Mouse (Mus musculus) lung, adult 18-20 months (tissue): Measurements from ENCODE around the gene Kri1.
A peak's percentile ranks its signal among the peaks of the same experiment; 100 is the strongest.
"Not testable (repeated sequence)": the region's sequence is repeated elsewhere in the genome, so short reads cannot be mapped to it uniquely, and the experiment has no call there.

Experiments
- DNase-seq, 2 experiments: peaks; one replicate each; pipeline ENCODE4 v3.0.0; 2022; ENCODE audit warnings: mixed read lengths in 2 of 2

Gene Kri1

GRCm38 (mm10) chr9:21241343-21241742, 46.4 kb downstream of the Kri1 start:
- DNase-seq: peak; percentile 80 to 86

- DNase-seq: no peak
These were observed 48.3 kb downstream of the Kri1 start for GRCm38 (mm10) chr9:21239465-21239848.

- DNase-seq: peak; percentile 81 to 84
These were observed 48.9 kb downstream of the Kri1 start, which contains the start of gene Keap1 for GRCm38 (mm10) chr9:21238733-21239464. Keap1 (minus strand) TSS chr9:21239361.

DNA sequence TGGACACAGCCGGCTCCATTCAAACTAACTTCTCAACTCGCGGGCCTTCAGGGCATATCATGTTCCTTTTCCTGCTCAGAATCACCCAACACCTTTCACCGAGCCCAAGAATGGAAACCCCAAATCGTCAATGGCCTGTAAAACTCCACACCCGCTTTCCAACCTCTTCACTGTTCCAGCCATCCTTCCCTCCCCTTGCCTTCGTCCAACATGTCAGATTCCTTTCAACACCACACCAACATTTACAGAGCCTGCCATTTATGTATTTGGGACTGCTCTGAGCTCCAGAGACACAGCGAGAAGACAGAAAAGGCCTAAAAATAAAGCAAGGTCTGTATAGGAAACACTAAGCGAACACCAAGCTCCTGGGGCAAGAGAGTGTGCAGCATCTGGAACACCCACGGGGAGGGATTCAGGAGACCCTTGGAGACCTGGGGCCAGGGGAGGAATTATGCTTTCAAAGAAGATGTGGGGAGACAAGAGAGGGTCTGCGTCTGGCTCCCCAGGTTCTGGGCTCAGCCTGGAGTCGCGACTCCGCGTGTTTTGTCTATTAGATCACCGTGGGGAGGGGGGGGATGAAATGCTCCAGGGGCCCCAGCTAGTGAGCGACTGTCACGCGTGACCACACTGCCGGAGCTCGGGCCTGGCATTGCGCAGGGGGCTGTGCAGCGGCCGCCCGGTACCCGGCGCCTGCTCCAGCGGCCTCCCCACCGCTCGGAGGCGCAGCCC, 49.6 kb downstream of the Kri1 start:
- DNase-seq: no peak

DNA sequence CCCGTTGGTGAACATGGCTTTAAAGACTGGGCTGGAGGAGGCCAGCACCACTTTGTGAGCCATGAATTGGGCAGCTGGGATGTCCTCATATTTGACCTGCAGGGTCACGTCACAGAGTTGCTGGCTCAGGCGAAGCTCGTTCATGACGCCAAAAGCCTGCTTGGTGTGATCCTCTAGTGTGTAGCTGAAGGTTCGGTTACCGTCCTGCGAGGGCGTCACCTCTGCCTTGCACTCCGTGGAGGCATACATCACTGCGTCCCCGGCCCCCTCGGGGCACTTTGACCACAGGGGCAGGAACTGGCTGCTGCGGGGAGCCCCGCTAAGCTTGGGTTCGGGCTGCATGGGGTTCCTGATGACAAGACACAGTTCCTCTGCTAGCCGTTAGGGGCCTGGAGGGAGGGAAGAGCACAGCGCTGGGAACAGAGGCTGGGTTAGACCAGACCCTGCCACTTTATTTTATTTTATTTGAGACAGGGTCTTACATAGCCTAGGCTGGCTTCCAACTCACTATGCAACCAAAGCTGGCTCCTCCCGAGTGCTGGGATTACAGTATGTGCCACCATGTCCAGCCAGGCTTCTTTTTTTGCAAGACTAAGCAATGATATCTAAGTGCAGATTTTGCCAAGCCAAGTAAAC, 50.3 kb downstream of the Kri1 start:
- no peak for DNase-seq

DNA sequence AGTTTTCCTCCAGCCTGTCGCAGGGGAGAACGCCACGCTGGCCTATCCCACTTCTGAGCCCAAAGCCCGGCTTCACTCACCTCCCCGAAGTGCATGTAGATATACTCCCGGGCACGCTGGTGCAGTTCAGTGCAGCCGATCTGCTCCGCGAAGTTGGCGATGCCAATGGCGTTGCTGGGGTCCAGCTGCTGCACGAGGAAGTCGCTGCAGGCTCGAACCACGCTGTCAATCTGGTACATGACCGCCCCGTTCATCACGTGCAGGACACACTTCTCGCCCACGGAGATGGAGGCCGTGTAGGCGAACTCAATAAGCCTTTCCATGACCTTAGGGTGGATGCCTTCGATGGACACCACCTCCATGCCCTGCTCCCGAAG, 50.8 kb downstream of the Kri1 start:
- no peak for DNase-seq

GRCm38 (mm10) chr9:21235341-21235740, 52.4 kb downstream of the Kri1 start:
- peak in 1 of 2 experiments; percentile 24 for DNase-seq

DNA sequence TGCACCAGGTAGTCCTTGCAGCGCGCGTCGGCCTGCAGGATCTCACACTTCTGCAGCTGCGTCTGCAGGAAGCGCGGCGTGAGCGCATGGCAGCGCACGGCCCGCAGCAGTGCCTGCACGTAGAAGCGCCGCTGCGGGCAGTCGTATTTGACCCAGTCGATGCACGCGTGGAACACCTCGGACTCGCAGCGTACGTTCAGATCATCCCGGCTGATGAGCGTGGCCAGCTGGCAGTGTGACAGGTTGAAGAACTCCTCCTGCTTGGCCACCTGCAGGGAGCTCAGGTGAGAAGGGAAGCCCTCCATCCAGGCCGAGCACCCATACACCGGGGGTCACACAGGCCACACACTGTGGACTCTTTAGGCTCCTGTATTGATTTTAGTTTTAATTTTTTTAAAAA, 54.0 kb downstream of the Kri1 start:
- no peak for DNase-seq

DNA sequence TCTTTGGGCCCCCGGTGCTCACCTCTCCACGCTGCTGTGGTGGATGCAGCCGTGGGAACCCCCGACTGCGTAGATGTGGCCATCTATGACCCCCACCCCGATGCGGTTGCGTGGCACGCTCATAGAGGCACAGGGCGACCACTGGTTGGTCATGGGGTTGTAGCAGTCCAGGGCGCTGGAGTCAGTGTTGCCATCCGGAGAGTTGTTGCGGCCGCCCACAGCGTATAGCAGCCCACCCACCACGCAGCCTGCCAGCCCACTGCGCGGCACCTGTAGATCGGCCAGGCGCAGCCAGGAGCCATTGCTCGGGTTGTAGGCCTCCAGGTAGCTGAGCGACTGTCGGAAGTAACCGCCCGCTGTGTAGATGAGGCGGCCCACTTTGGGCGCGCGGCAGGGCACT, 54.4 kb downstream of the Kri1 start:
- DNase-seq: no peak

DNA sequence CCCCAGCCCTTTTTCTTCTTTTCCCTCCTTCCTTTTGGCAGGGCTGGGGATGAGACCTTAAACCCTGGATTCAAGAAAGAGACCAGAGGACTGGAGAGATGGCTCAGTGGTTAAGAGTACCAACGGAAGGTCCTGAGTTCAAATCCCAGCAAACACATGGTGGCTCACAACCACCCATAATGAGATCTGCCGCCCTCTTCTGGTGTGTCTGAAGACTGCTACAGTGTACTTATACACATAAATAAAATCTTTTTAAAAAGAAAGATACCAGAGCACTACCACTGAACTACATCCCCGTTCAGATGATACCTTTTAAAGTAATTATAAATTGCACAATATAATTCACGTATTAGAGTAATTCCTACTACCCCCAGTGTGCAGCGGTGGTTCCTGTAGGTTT, 54.9 kb downstream of the Kri1 start:
- DNase-seq: no peak

DNA sequence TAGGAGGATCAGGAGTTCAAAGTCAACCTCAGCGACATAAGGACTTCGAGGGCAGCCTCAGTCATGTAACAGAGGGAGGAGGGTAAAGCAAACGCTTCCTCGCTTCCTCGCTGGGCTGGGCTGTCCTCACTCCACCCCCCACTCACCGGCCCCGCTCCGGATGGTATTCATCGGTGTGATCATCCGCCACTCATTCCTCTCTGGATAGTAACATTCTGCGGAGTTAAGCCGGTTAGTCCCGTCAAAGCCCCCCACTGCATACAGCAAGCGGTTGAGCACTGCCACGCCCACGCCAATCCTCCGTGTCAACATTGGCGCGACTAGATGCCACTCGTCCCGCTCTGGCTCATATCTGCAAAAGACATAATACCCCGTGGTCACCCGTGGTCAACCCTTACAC, 56.2 kb downstream of the Kri1 start:
- DNase-seq: no peak

DNA sequence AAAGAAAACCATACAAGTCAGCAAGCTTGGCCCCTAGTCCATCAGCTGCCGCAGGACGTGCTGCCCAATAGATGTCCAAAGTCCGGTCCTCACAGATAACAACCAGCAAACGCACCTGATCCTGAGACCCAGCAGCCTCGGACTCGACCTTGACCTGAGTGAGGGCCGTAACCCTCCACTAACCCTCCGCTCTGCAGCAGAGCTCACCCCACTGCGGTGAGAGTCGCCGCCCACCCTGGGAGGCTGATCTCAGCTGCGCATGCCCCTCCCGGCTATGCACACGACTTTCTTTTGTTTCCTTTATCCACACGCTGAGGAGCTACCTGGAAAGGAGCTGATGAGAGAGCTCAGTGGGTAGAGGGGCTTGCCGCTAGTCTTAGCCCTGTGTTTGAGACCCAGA, 60.4 kb downstream of the Kri1 start:
- no peak for DNase-seq

GRCm38 (mm10) chr9:21225415-21225758, 62.4 kb downstream of the Kri1 start:
- no peak for DNase-seq

DNA sequence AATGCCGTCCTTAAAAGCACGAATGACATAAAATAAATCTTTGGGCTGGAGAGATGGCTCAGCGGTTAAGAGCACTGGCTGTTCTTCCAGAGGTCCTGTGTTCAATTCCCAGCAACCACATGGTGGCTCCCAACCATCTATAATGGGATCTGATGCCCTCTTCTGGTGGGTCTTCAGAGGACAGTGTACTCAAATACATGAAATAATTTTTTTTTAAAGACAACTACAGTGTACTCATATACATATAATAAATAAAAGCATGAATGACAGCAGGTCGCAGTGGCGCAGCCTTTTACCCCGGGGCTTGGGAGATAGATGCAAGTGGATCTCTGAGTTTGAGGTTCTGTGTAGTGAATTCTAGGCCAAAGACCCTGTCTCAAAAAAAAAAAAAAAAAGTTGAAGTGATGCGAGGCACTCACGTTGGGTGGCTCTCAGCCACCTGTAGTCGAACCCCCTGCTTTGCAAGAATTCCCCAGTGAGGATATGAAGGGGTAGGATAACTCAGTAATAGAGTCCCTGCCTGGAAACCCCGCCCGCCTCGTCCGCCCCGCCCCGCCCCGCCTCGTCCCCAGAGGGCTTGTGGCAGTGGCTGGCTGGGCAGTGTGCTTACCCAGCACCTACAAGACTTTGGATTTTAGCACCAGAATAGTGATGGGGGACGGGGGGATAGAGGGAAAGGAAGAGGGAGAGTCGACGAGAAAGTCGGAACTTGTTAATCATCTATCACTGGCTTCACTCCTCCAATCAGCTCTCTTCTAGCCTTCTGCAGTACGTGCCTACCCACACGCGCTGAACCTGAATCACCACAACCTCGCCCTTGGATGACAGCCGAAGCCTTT, 63.0 kb downstream of the Kri1 start:
- DNase-seq: peak in 1 of 2 experiments; percentile 53

- no peak for DNase-seq
These were observed 63.9 kb downstream of the Kri1 start for GRCm38 (mm10) chr9:21223906-21224305.

DNA sequence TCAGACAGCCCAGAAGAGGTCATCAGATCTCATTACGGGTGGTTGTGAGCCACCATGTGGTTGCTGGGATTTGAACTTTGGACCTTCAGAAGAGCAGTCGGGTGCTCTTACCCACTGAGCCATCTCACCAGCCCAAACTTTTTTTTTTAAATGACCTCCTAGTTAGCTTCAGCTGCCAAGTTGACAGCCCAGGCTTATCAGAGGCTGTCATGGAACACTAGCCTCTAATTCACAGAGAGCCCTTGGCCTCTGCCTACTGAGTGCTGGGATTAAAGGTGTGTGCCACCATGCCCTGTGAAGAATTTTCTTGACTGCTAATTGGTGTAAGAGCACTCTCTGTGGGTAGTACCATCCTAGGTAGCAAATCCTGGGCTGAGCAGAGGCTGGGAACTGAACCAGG, 64.3 kb downstream of the Kri1 start:
- DNase-seq: not testable (repeated sequence)
